Mouse (Mus musculus) CH12.LX (cell line): ENCODE data around the gene Hfe2. TPM values are rescaled to one million over a fixed set of nuclear protein-coding genes. Genes with fewer than 3 reads are reported as not detected.
A peak's percentile ranks its signal among the peaks of the same experiment; 100 is the strongest.

Experiments used
- DNase-seq: peaks from one replicate; pipeline ENCODE4 v3.0.0-alpha.2; 2013; ENCODE audit errors: extremely low read depth
- H3K27ac ChIP-seq: 2 replicates; pipeline ENCODE4 v1.5.1; 2012; ENCODE audit warnings: low read depth, mild to moderate bottlenecking, control low read depth, moderate library complexity; ENCODE audit not compliant: insufficient read depth
- H3K27me3 ChIP-seq: replicated peaks from 2 replicates; pipeline ENCODE3; 2012; ENCODE audit warnings: inconsistent platforms
- H3K36me3 ChIP-seq, 2 experiments: replicated peaks in 1 of 2; 2 replicates each; pipeline versions ENCODE3 to v1.6.1; 2012; ENCODE audit warnings: inconsistent platforms in 1 of 2, low read length in 1 of 2, mild to moderate bottlenecking in 1 of 2, mixed read lengths in 1 of 2, moderate library complexity in 1 of 2; ENCODE audit not compliant: control insufficient read depth in 1 of 2, insufficient read depth in 1 of 2
- H3K4me1 ChIP-seq, 2 experiments: 2 replicates each; pipeline ENCODE4 v1.6.1; 2012; ENCODE audit warnings: inconsistent platforms in 1 of 2, moderate library complexity in 1 of 2; ENCODE audit not compliant: insufficient read depth in 2 of 2, control insufficient read depth in 1 of 2
- H3K4me2 ChIP-seq: 2 replicates; pipeline ENCODE4 v1.6.1; 2012; ENCODE audit warnings: low read depth, mild to moderate bottlenecking, control low read depth; ENCODE audit not compliant: poor library complexity, insufficient read depth, severe bottlenecking
- H3K4me3 ChIP-seq, 3 experiments: fragments of 150-350 bp in 1 of 3; sonication (generic) in 1 of 3; replicated peaks in 1 of 3; 2 replicates each; pipeline versions ENCODE3 to v1.5.1; 2011 to 2012; ENCODE audit warnings: low read depth in 2 of 3, low read length in 2 of 3, mild to moderate bottlenecking in 2 of 3, moderate library complexity in 2 of 3, control low read depth in 1 of 3, improper control_type of control experiment in 1 of 3, inconsistent platforms in 1 of 3, mixed read lengths in 1 of 3; ENCODE audit not compliant: poor library complexity in 1 of 3
- H3K79me2 ChIP-seq: replicated peaks from 2 replicates; pipeline ENCODE4 v1.6.1; 2012; ENCODE audit warnings: mild to moderate bottlenecking, moderate library complexity; ENCODE audit not compliant: control insufficient read depth, poor library complexity, insufficient read depth, severe bottlenecking; ENCODE audit errors: extremely low read depth
- H3K9ac ChIP-seq: 2 replicates; pipeline ENCODE4 v1.6.1; 2012; ENCODE audit warnings: low read depth, mild to moderate bottlenecking, control low read depth, moderate library complexity; ENCODE audit not compliant: insufficient read depth
- H3K9me3 ChIP-seq: replicated peaks from 2 replicates; pipeline ENCODE3; 2012; ENCODE audit warnings: low read length, inconsistent platforms, mixed read lengths
- CTCF ChIP-seq, 2 experiments: IDR thresholded peaks in 1 of 2; conservative IDR thresholded peaks in 1 of 2; 2 replicates each; pipeline ENCODE4 v1.5.1; 2011 to 2012; ENCODE audit warnings: low read depth in 2 of 2, low read length in 2 of 2, improper control_type of control experiment in 1 of 2, inconsistent platforms in 1 of 2, mild to moderate bottlenecking in 1 of 2, moderate library complexity in 1 of 2
- ELF1 ChIP-seq: IDR thresholded peaks from 2 replicates; pipeline ENCODE4 v1.6.1; 2014; ENCODE audit warnings: low read depth, mild to moderate bottlenecking, inconsistent platforms, low read length, improper control_type of control experiment
- EP300 ChIP-seq: IDR thresholded peaks from 2 replicates; pipeline ENCODE4 v1.6.1; 2011; ENCODE audit warnings: low read length, improper control_type of control experiment
- ETS1 ChIP-seq: conservative IDR thresholded peaks from 2 replicates; pipeline ENCODE4 v1.6.1; 2012; ENCODE audit warnings: low read depth, mild to moderate bottlenecking, inconsistent platforms, low read length, improper control_type of control experiment, moderate library complexity
- GABPA ChIP-seq: IDR thresholded peaks from 2 replicates; pipeline ENCODE4 v1.6.1; 2012; ENCODE audit warnings: low read depth, low read length, improper control_type of control experiment, inconsistent platforms; ENCODE audit not compliant: insufficient replicate concordance
- MAZ ChIP-seq: IDR thresholded peaks from 2 replicates; pipeline ENCODE4 v1.6.1; 2012; ENCODE audit warnings: low read depth, mild to moderate bottlenecking, inconsistent platforms, low read length, improper control_type of control experiment, moderate library complexity
- MEF2A ChIP-seq: IDR thresholded peaks from 2 replicates; pipeline ENCODE4 v1.6.1; 2014; ENCODE audit warnings: low read depth, mild to moderate bottlenecking, inconsistent platforms, low read length, improper control_type of control experiment, borderline replicate concordance
- MXI1 ChIP-seq: IDR thresholded peaks from 2 replicates; pipeline ENCODE4 v1.6.1; 2011; ENCODE audit warnings: mild to moderate bottlenecking, low read depth, low read length, improper control_type of control experiment
- SIN3A ChIP-seq: IDR thresholded peaks from 2 replicates; pipeline ENCODE4 v1.6.1; 2012; ENCODE audit warnings: low read length, improper control_type of control experiment, inconsistent platforms
- SMC3 ChIP-seq: IDR thresholded peaks from 2 replicates; pipeline ENCODE4 v1.6.1; 2011; ENCODE audit warnings: low read depth, low read length, improper control_type of control experiment
- TCF12 ChIP-seq: IDR thresholded peaks from 2 replicates; pipeline ENCODE4 v1.6.1; 2014; ENCODE audit warnings: low read depth, mild to moderate bottlenecking, inconsistent platforms, low read length, improper control_type of control experiment
- ZKSCAN1 ChIP-seq: IDR thresholded peaks from 2 replicates; pipeline ENCODE4 v1.6.1; 2012; ENCODE audit warnings: low read depth, inconsistent platforms, low read length, improper control_type of control experiment, borderline replicate concordance
- dilution Hi-C: fragments of 300-500 bp; cut with MboI; formaldehyde crosslinking; loops from 2 replicates; pipeline ENCODE4 v1.14.3; 2020; ENCODE audit warnings: low sequenced_read_pairs; ENCODE audit not compliant: extremely low pct_unique_long_range_greater_than_20kb, extremely low pct_ligation_motif_present
- in situ Hi-C: fragments of 300-500 bp; cut with MboI; formaldehyde crosslinking; loops from 3 replicates; pipeline ENCODE4 v1.14.3; 2019; ENCODE audit warnings: low sequenced_read_pairs, low pct_ligation_motif_present, low pct_unique_long_range_greater_than_20kb, mixed read lengths
- polyA plus RNA-seq: library from polyadenylated mRNA; unstranded; fragments of >175 nt; gene quantifications from 2 replicates; pipeline ENCODE4 v1.2.1, GENCODE M21; 2012; ENCODE audit warnings: low read depth; ENCODE audit not compliant: insufficient read length
- total RNA-seq, 2 experiments: library from RNA; depleted of rRNA; stranded (reverse); fragments of 300-350 nt in 1 of 2; fragments of >200 nt in 1 of 2; gene quantifications; 2 replicates each; pipeline ENCODE4 v1.2.3; 2012 to 2014

The Hfe2 gene
- total and polyA plus RNA-seq, 3 experiments: not detected

- TF ChIP-seq ELF1: peak; percentile 86
- TF ChIP-seq MAZ: no peak
- peak; percentile 63 for TF ChIP-seq ETS1
- TF ChIP-seq ZKSCAN1: no peak
- TF ChIP-seq SMC3: no peak
- TF ChIP-seq TCF12: no peak; the same call in 1 of the 2 replicates
- no peak for TF ChIP-seq EP300
- TF ChIP-seq MEF2A: no peak; the same call in 1 of the 2 replicates
- no peak for TF ChIP-seq GABPA
These were observed 51.9 kb downstream of the Hfe2 start, which contains the start of gene Gm16253 (continued) for GRCm38 (mm10) chr3:96576690-96577541.

GRCm38 (mm10) chr3:96577566-96577965 is 52.6 kb downstream of the Hfe2 start:
- no peaks in the 10 kb centered on the region for H3K9me3 ChIP-seq
- H3K4me1 ChIP-seq: peaks cover 13 to 45% of the 10 kb centered on the region in 2 experiments
- H3K4me2 ChIP-seq: peak overlapping the region; percentile 59
- peaks cover 0 to 6% of the 10 kb centered on the region in 2 experiments for H3K36me3 ChIP-seq
- H3K79me2 ChIP-seq: no peaks in the 10 kb centered on the region
- dilution Hi-C loops: no loop called here
- in situ Hi-C loops: no loop called here
- no peaks in the 10 kb centered on the region for H3K27me3 ChIP-seq
- peak; percentile 40 for DNase-seq
- peak overlapping the region; percentile 41 to 53 (median 52) for H3K4me3 ChIP-seq
- TF ChIP-seq SIN3A: peak; percentile 4; the same call in 1 of the 2 replicates
- peak; percentile 38; the same call in 1 of the 2 replicates for TF ChIP-seq MXI1
- no peak for TF ChIP-seq CTCF (conservative IDR thresholded peaks at IDR 0.05 in 1 of 2, IDR thresholded peaks at IDR 0.05 in 1 of 2; ENCODE audit: low read depth in 2 of 2, low read length in 2 of 2)
- TF ChIP-seq ZKSCAN1: no peak
- peak overlapping the region; percentile 86 for H3K9ac ChIP-seq
- peak overlapping the region; percentile 81 for H3K27ac ChIP-seq

Other genes starting within 250 kb of the Hfe2 start
- gene Fcgr1, start 231.2 kb upstream of the Hfe2 start, total RNA-seq (2012; rRNA removed): 0.04 TPM in 1 of 2 replicates, not detected in the other
- 0.18 TPM in 1 of 2 replicates, not detected in the other for gene Fcgr1, start 231.2 kb upstream of the Hfe2 start, total RNA-seq (2014; rRNA removed)
- 0.27 TPM in 1 of 2 replicates, not detected in the other for gene Fcgr1, start 231.2 kb upstream of the Hfe2 start, polyA plus RNA-seq
- gene BC107364, start 72.9 kb upstream of the Hfe2 start, total RNA-seq (2012; rRNA removed): 0.13 TPM in 1 of 2 replicates, not detected in the other
- gene BC107364, start 72.9 kb upstream of the Hfe2 start, total RNA-seq (2014; rRNA removed): not detected in 2 replicates
- not detected in 2 replicates for gene BC107364, start 72.9 kb upstream of the Hfe2 start, polyA plus RNA-seq
- gene Txnip, start 32.8 kb downstream of the Hfe2 start, total RNA-seq (2012; rRNA removed): 52.5 and 76.7 TPM in 2 replicates
- gene Txnip, start 32.8 kb downstream of the Hfe2 start, total RNA-seq (2014; rRNA removed): 184 and 220 TPM in 2 replicates
- gene Txnip, start 32.8 kb downstream of the Hfe2 start, polyA plus RNA-seq: 39.2 and 41.8 TPM in 2 replicates
- gene Gm16253, start 51.8 kb downstream of the Hfe2 start, total RNA-seq (2012; rRNA removed): 0.38 and 0.72 TPM in 2 replicates
- not detected in 2 replicates for gene Gm16253, start 51.8 kb downstream of the Hfe2 start, total RNA-seq (2014; rRNA removed)
- 0.46 TPM in 1 of 2 replicates, not detected in the other for gene Gm16253, start 51.8 kb downstream of the Hfe2 start, polyA plus RNA-seq
- 10.4 and 13.7 TPM in 2 replicates for gene Polr3gl, start 69.0 kb downstream of the Hfe2 start, total RNA-seq (2012; rRNA removed)
- 15.7 and 16.6 TPM in 2 replicates for gene Polr3gl, start 69.0 kb downstream of the Hfe2 start, total RNA-seq (2014; rRNA removed)
- gene Polr3gl, start 69.0 kb downstream of the Hfe2 start, polyA plus RNA-seq: 18.8 and 28.4 TPM in 2 replicates
- 0.04 TPM in 2 replicates for gene Ankrd34a, start 71.5 kb downstream of the Hfe2 start, total RNA-seq (2012; rRNA removed)
- not detected in 2 replicates for gene Ankrd34a, start 71.5 kb downstream of the Hfe2 start, total RNA-seq (2014; rRNA removed)
- gene Ankrd34a, start 71.5 kb downstream of the Hfe2 start, polyA plus RNA-seq: 0.11 TPM in 1 of 2 replicates, not detected in the other
- 2.9 and 4.5 TPM in 2 replicates for gene Lix1l, start 76.0 kb downstream of the Hfe2 start, total RNA-seq (2012; rRNA removed)
- 3.7 and 4.6 TPM in 2 replicates for gene Lix1l, start 76.0 kb downstream of the Hfe2 start, total RNA-seq (2014; rRNA removed)
- 4.0 and 4.7 TPM in 2 replicates for gene Lix1l, start 76.0 kb downstream of the Hfe2 start, polyA plus RNA-seq
- 80.3 and 114 TPM in 2 replicates for gene Rbm8a, start 104.8 kb downstream of the Hfe2 start, total RNA-seq (2012; rRNA removed)
- 50.2 and 59.7 TPM in 2 replicates for gene Rbm8a, start 104.8 kb downstream of the Hfe2 start, total RNA-seq (2014; rRNA removed)
- 187 and 377 TPM in 2 replicates for gene Rbm8a, start 104.8 kb downstream of the Hfe2 start, polyA plus RNA-seq
- gene Pex11b, start 110.2 kb downstream of the Hfe2 start, total RNA-seq (2012; rRNA removed): 23.4 and 23.9 TPM in 2 replicates
- gene Pex11b, start 110.2 kb downstream of the Hfe2 start, total RNA-seq (2014; rRNA removed): 26.3 and 33.1 TPM in 2 replicates
- gene Pex11b, start 110.2 kb downstream of the Hfe2 start, polyA plus RNA-seq: 23.2 and 27.9 TPM in 2 replicates
- gene Gm42957, start 110.3 kb downstream of the Hfe2 start, total RNA-seq (2012; rRNA removed): 0.08 and 0.13 TPM in 2 replicates
- gene Gm42957, start 110.3 kb downstream of the Hfe2 start, total RNA-seq (2014; rRNA removed): not detected in 2 replicates
- 0.11 TPM in 1 of 2 replicates, not detected in the other for gene Gm42957, start 110.3 kb downstream of the Hfe2 start, polyA plus RNA-seq
- 0.80 and 1.2 TPM in 2 replicates for gene Itga10, start 120.4 kb downstream of the Hfe2 start, total RNA-seq (2012; rRNA removed)
- 0.36 and 0.46 TPM in 2 replicates for gene Itga10, start 120.4 kb downstream of the Hfe2 start, total RNA-seq (2014; rRNA removed)
- 1.0 and 1.2 TPM in 2 replicates for gene Itga10, start 120.4 kb downstream of the Hfe2 start, polyA plus RNA-seq
- 6.5 and 11.2 TPM in 2 replicates for gene Ankrd35, start 145.0 kb downstream of the Hfe2 start, total RNA-seq (2012; rRNA removed)
- gene Ankrd35, start 145.0 kb downstream of the Hfe2 start, total RNA-seq (2014; rRNA removed): 0.51 and 0.78 TPM in 2 replicates
- gene Ankrd35, start 145.0 kb downstream of the Hfe2 start, polyA plus RNA-seq: 1.9 and 2.5 TPM in 2 replicates
- gene Pias3, start 171.2 kb downstream of the Hfe2 start, total RNA-seq (2012; rRNA removed): 10.2 and 13.1 TPM in 2 replicates
- 5.9 and 6.3 TPM in 2 replicates for gene Pias3, start 171.2 kb downstream of the Hfe2 start, total RNA-seq (2014; rRNA removed)
- 20.2 and 21.4 TPM in 2 replicates for gene Pias3, start 171.2 kb downstream of the Hfe2 start, polyA plus RNA-seq
- 0.84 and 1.0 TPM in 2 replicates for gene Nudt17, start 183.4 kb downstream of the Hfe2 start, total RNA-seq (2012; rRNA removed)
- 0.21 and 0.39 TPM in 2 replicates for gene Nudt17, start 183.4 kb downstream of the Hfe2 start, total RNA-seq (2014; rRNA removed)
- gene Nudt17, start 183.4 kb downstream of the Hfe2 start, polyA plus RNA-seq: 1.1 and 1.9 TPM in 2 replicates
- gene Polr3c, start 202.5 kb downstream of the Hfe2 start, total RNA-seq (2012; rRNA removed): 31.6 and 34.5 TPM in 2 replicates
- gene Polr3c, start 202.5 kb downstream of the Hfe2 start, total RNA-seq (2014; rRNA removed): 14.6 and 18.1 TPM in 2 replicates
- gene Polr3c, start 202.5 kb downstream of the Hfe2 start, polyA plus RNA-seq: 78.3 and 79.5 TPM in 2 replicates
- gene Rnf115, start 202.5 kb downstream of the Hfe2 start, total RNA-seq (2012; rRNA removed): 25.8 and 28.5 TPM in 2 replicates
- gene Rnf115, start 202.5 kb downstream of the Hfe2 start, total RNA-seq (2014; rRNA removed): 79.3 and 83.5 TPM in 2 replicates
- gene Rnf115, start 202.5 kb downstream of the Hfe2 start, polyA plus RNA-seq: 61.1 and 64.7 TPM in 2 replicates